Mouse (Mus musculus): ENCODE measurements around the gene Rps25.

DNA sequence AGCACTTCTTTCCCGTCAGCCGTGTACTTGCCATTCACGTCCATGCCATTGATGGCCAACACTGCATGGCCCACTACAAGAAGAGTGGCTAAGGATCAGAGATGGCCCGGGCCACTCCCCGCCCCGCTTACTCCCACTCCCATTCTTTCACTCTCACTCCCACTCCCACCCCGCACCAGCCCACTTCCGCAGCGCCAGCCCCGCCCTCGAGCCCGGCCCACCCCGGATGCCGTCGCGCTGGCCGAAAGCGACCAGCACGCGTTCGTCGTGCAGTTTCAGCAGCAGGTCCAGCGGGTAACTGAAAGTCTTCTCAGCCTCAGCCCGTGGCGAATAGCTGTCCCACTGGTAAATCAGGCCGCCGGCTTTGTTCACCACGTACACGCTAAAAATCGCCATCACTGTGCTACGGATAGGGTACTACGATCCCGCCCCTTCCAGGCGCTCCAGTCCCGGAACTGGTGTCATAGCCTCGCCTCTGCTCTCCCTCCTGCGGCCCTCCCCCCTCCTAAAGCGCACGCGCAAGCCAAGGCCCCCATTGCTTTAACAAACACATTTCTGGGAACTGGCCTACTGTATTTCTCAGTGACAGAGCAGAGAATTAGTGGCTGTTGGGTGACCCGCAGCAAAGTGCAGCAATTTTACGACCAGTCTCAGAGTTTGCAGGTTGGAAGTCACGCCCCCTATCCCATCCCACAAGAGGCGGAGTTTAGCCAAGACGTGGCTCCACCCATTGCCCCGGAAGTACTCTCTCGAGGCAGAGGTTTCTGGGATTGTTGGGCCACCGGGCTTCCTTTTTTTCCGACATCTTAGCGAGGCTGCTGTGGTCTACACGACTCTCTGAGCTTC, at the start of gene Rps25, which contains the start of gene Trappc4:
- TF ChIP-seq POLR2A (IDR thresholded peaks at IDR 0.05; ENCODE audit: extremely low read depth, insufficient read depth, low read length) (peak; percentile 65), CTCF (IDR thresholded peaks at IDR 0.05; ENCODE audit: extremely low read depth, insufficient read depth, low read length) (no peak)
